Mouse (Mus musculus): ENCODE results near the gene Fkbp1b.
A peak's percentile ranks its signal among the peaks of the same experiment; 100 is the strongest.
"Not testable (repeated sequence)": the region's sequence is repeated elsewhere in the genome, so short reads cannot be mapped to it uniquely, and the experiment has no call there.

The Fkbp1b gene

DNA sequence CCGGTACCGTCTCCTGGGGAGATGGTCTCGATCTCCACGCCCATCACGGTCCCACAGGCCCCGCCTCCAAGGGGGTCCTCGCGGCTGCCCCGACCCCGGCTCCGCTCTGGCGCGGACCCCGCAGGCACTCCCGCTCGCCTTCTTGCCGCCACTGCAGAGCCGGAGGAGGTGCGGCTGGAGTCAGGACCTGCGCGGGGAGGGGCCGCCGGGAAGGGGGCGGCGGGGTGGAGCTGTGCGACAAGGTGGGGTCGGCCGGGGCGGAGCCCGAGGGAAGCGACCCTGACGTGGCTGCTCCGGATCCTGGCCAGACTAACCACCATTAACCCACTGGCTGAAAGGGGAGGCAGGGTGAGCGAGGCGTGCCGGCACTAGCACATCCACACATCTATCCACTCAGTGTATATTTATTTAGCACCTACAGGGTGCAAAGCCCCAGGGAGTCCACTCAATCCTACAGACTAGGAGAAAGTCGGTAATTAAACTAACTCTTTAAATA lies at the start of gene Fkbp1b:
Gene Fkbp1b, minus strand, starts transcription at position 200 of the 496 bp plus-strand sequence.
- peak; percentile 50 for DNase-seq

DNA sequence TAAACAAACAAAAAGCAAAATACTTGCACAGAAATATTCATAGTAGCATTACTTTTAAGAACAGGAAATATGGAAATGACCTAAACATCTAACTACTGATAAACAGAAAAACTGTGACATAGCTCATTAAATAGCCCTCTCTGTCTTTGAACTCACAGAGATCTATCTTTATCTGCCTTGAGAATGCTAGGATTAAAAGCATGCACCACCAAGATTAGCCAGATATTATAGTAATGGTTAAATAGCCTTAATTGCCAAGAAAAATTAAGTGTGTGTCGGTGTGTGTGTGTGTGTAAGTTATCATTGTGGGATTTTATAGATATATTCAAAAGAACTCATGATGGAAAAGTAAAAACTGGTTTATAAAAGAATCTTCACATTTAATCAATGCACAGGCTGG lies 48.5 kb upstream of the Fkbp1b start:
- DNase-seq: no peak

DNA sequence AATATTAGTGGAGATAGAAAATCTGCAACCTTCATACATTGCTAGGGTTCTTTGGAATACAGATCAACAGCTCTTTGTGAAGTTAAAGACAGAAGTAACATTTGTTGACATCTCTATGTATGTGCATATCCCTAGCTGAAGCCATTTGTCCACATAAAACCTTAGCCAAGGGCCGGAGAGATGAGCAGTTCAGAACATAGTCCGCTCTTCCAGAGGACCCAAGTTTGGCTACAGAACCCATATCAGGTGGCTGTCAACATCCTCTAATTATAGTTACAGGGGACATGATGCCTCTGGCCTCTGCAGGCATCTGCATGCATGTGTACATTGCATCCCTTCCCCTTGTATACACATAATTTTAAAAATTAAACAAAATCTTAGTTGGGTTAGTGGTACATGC lies 47.9 kb upstream of the Fkbp1b start:
- DNase-seq: no peak

DNA sequence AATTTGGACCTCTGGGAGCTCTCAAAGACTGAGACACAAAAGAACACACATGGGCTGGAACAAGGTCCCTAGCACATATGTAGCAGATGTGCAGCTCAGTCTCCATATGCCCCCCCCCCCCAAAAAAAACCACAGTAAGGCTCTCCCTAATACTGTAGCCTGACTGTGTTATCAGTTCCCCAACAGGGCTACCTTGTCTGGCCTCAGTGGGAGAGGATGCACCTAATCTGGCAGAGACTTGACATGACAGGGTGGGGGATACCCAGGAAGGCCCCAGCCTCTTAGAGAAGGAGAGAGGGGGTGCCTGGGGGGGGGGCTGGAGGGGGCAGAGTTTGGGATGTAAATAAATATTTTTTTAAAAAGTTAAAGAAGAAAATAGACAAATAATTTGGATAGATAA lies 47.3 kb upstream of the Fkbp1b start:
- no peak for DNase-seq

DNA sequence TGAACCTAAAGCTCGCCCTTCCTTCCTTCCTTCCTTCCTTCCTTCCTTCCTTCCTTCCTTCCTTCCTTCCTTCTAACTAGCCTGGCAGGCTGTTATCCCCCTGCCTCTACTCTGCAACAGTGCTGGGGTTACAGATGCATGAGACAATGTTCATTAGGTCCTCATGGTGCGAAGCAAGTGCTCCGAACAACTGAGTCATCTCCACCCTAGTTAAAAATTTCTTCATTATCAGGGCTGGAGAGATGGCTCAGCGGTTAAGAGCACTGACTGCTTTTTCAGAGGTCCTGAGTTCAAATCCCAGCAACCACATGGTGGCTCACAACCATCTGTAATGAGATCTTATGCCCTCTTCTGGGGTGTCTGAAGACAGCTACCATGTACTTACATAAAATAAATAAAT lies 45.2 kb upstream of the Fkbp1b start:
- not testable (repeated sequence) for DNase-seq

DNA sequence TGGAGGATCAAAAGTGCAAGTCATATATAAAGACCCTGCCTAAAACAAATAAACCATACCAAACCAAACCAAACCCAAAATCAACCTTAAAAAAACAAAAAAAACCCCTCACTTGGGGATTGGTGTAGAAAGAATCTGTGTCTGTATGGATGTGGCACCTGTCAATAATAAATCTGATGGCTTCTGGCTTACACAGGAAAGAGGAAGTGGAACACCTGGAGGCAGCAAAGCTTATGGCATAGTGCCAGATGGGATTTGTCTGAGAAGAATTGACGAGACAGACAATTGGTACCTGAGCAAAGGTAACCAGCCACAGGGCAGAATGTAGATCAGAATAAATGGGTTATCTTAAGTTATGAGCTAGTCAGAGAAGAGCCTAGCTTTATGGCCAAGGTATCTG lies 43.7 kb upstream of the Fkbp1b start:
- no peak for DNase-seq

DNA sequence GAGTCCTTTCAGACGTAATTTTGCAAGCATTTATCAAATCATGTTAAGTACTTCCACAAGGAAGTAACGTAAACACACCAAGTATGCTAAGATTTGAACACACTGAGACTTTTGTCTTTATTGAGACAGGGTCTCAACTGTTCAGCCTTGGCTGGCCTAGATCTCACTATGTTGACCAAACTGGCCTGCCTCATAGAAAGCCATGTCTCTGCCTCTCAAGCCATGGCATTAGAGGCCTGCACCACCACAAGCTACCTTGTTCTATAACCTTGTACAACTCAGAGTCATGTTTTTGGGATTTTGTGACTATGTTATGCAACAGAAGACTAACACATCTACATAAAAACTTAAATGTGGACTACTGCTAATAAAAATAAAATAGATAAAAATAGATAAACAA lies 40.7 kb upstream of the Fkbp1b start:
- DNase-seq: no peak

DNA sequence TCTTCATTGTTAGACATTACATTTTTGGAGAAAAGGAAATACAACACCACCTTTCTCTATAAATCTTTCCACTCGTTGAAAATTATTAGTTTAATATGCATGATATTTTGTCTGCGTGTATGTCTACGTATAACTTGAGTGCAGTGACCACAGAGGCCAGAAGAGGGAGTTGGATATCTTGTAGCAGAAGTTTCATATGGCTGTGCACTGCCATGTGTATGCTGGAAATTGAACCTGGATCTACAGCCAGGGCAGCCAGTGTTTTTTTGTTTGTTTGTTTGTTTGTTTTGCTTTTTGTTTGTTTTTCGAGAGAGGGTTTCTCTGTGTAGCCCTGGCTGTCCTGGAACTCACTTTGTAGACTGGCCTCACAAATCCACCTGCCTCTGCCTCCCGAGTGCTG lies 37.7 kb upstream of the Fkbp1b start:
- peak; percentile 16 for DNase-seq

DNA sequence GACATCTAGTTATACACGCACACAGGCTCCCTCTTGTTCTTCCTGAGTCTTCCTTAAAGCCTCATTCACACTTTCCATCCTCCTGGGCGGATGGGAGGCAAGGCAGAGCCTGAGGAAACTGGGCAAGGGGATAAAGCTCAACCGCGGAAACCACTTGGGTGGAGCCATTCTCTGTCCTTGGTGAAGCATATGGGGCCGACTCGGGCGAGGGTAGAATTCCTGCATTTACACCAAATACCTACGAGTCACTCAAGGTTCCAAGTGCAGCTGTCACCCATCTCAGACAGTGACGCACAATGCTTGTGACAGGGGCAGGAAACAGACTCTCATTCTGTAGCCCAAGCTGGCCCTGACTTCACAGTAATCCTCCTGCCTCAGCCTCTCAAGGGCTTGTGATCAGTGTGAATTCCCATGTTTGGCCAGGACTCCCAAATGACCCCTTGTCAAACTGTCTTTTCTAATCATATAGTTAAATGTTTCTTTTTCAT lies 36.9 kb upstream of the Fkbp1b start:
- DNase-seq: no peak

DNA sequence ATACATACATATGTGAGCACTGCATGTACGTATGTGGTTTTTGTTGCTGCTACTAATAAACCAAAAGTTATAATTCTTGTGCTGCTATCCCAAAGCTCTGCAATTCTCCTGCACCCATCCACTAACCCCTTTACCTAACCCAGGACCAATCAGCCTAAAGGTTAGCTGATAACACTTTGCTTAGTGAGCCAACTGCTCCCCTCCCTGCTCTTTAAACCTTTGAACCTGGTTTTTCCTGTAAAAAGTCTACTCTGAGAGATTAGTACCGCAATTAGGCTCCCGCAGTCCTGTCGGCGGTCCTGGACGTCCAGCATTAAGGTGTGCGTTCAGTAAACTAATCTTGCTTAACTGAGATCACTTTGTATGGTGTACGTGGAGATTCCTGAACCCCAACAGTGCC lies 34.2 kb upstream of the Fkbp1b start:
- DNase-seq: no peak

DNA sequence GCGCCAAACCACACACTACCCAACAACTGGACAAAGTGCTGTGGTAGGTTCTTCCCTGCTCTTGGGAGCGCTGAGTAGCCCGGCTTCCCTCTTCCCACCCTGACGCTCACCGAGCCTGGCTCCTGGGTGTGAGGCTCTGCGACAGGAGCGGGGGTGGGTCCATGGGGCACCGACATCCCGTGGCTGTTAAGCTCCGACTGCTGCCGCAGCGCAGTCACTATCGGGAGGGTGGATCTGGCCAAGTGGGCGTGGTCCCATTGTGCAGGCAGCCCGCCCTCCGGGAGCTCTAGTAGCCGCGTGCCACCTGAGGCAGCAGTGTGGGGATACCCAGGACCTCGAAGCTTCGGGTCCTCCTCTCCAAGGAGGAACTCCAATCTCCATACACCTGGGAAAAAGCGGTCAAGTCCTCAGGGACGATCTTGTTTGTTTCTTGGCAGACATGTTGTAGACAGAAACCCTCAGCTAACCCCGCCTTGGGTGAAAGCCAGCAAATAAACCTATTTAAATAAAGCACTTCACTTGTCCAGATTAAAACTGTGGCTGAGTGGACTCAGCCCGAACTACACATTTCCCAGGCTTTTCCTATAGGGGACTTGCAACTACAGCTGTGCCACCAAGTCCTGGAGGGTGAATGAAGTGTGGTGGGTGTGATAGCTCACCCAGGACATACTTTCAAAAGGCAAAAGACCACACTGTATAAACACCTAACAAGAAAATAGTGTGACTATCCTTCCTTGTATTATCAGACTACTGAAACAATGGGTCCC lies 33.0 kb upstream of the Fkbp1b start, which contains the start of gene Mfsd2b:
Gene Mfsd2b, minus strand, starts transcription at position 199 of the 767 bp plus-strand sequence.
- peak; percentile 81 for DNase-seq

DNA sequence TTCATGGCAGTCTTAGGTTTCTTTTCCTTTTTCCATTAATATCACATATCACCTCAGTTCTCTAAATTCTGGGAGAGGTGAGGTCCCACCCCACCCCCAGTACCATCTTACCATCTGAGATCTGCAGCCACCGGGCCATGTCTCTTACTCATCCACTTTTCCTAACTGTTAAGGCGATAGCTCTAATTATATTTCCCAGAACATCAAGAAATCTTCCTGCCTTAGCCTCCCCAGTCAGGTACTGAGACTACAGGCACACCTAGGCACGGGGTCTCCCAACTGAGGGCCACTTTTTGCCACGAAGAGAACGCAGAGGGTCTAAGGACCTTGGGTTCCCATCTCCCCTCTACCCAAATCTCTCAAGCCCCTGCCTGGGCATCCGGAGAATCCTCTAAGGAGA lies 32.1 kb upstream of the Fkbp1b start:
- DNase-seq: no peak

DNA sequence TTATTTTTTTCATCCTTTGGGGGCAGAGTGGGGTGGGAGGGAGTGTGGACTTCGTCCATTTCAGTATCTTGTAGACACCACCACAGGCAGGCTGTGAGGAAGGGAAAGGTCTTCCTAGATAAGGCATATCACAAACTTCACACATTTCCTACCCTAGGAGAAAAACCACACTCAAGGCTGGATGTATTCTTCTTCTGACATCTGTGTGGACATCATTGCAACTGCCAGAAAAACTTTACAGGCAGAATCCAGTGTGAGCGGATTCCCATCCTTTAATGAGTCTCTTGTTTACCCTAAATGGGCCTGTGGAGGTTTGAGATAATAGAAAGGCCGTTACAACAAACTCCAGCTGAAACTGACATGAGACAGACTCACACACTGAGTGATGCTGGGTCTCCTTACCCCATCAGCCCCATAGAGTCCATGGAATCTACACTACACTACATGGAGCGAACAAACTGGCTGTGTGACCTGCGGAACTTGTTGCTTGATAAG lies 31.6 kb upstream of the Fkbp1b start:
- no peak for DNase-seq

DNA sequence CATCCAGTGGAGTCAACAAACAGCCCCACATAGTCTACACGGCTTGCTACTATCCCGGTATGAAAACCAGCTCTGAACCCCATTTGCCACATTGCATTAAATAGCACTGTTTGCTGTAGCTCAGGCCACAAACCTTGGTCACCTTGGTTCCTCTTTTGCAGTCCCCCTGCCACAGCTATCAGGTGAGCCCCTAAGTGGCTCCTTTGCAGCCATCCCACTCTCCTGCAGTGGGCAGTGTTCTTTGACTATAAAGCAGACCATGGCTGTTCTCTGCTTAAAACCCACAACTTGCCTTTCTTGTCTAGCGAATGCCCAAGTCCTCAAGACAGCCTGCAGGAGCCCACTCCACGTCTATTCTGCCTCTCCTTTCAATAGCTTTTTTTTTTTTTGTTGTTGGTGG lies 30.9 kb upstream of the Fkbp1b start:
- no peak for DNase-seq

DNA sequence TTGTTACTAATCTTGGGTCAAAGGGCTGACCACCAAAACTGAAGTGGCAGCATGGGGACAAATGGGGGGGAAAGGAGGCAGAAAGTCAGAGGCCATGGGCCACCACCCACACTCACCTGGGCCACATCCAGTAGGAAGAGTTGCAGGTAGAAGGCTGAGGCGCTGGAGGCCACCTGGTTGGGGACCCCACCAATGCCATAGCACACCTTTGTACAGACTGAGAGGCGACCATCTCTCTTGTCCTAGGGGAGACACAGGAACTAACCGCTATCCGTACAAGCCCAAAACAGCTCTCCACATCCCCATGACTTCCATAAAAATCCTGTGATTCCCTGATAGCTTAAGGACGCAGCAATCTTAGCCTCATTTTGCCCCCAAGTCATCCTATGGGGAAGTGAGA lies 29.9 kb upstream of the Fkbp1b start:
- DNase-seq: no peak

DNA sequence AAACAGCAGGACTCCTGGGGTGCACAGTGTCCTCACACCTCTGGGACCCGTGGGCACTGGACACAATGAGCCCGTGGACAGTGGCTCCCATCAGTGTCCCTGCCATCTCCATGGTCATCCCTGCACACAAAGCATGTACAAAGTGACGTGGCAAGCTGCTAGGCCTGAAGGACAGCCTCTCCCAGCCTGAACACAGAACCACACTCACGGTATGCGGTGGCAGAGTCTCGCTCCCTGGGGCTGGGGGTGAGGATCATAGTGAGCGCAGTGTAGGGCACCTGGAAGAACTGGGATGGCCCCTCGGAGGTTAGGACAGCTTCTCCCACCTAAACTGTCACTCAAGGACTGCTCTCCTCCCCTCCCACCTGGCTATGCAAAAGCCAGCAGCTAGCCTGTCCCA lies 27.5 kb upstream of the Fkbp1b start:
- no peak for DNase-seq

DNA sequence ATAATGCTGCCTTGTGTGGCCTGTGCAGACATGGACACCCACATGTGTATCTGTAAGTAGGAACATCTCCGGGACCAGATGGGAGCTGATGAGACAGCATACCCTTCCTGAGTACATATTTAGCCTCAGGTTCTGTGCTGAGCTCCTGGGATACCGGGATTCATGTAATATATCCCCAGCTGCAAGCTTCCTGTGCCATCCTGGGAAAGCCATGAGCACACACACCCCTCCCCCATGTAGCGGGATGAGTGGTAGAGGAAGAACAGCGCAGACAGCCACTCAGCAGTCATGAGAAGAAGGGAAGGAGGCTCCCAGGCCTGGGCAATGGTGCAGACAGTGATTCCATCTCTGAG lies 22.9 kb upstream of the Fkbp1b start:
- no peak for DNase-seq

DNA sequence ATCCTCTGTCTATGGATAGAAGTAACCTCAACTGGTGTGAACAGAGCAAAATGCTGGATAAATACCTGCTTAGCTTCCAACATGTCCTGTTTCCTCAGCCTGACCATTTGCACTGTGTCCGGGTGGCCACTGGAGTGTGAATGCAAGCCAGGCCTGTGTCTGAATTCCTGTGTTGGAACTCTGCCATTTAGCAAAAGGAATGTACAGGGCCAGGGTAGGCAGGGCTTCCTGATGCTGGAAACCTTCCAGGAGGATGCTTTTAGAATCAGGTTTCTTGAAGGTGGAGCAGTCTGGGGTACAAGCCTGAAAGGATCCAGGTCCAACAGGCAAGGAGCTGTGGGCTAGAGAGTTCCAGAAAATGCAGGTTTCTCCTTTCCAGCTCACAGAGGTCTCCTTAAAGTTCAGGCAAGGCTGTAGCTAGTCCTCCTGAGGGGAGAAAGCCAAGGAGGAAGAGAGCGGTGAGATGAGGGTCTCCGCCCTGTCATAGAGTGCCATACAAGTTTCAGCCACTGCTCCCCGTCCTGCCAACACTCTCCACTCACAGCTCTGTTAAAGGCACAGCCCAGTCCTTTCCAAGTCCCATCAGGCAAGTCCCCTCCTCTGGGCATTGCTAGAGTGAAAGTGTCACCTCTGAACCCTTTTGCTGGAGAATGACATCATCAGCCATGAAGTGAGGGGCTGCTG lies 22.4 kb upstream of the Fkbp1b start:
- peak; percentile 70 for DNase-seq

DNA sequence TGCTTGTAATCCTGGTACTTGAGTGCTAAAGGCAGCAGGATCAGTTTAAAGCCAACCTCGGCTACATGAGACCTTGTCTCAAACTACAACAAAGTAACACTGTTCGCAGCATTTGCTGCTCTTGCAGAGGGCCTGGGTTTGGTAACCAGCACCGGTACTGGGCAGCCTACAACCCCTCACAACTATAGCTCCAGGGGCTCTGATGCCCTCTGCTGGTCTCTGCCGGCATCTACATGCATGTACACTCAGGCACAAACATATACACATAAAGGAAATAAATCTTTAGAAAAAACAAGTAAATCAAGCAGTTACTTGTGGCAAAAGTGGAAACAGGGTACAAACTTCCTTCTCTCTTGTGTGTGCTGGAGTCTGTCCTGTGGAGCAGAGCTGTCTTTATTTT lies 21.3 kb upstream of the Fkbp1b start:
- DNase-seq: no peak

DNA sequence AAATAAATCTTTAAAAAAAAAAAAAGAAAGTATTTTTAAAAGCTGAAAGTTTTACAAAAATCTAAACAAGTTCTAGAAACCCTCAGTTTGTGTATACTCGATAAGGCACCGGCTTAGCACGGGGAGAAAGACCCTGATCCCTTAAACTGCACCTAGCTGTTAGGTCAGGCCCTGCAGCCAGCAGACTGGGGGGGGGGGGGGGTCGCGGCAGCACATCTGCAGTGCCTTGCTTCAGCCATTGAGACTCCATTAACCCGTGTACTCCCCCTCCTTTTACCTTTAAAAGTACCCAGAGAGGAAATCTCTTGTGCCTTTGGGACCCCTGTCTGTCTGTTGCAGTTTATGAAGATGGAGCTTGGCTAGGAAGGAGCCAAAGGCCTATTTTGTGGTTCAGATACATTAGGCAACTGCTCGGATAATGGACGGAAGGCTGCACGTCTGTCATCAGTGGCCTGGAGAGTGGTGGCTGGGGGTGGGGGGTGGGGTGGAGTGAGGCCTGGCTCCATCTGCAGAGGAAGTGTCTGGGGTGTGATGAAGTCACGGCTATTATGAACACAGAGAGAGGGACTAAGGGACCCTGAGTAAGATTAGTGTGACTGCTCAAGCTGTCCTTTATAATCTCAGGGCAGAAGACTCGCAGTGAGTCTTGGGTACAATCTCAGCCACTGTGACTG lies 18.0 kb upstream of the Fkbp1b start:
- no peak for DNase-seq

DNA sequence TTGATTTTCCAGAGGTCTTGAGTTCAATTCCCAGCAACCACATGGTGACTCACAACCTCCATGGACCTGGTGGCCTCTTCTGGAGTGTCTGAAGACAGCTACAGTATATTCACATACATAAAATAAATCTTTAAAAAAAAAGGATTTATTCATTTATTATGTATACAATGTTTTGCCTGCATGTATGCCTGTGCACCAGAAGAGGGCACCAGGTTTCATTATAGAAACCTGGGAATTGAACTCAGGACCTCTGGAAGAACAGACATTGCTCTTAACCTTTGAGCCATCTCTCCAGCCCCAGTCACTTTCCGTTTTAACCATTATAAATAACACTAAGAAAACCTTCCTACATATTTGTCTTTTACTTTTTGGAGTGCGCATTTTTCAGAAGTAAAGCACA lies 15.4 kb upstream of the Fkbp1b start:
- DNase-seq: no peak

DNA sequence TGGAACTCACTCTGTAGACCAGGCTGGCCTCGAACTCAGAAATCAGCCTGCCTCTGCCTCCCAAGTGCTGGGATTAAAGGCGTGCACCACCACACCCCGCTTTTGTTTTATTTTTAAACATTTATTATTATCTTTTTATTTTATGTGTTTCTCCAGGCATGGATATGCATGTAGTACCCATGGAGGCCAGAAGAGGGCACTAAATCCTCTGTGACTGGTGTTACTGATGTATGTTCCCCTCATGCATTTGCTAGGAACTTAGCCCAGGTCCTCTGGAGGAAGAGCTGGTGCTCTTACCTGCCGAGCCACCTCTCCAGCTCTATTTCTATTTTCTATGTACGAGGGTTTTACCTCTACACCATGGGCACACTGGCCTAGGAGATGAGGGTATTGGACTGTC lies 14.8 kb upstream of the Fkbp1b start:
- no peak for DNase-seq

DNA sequence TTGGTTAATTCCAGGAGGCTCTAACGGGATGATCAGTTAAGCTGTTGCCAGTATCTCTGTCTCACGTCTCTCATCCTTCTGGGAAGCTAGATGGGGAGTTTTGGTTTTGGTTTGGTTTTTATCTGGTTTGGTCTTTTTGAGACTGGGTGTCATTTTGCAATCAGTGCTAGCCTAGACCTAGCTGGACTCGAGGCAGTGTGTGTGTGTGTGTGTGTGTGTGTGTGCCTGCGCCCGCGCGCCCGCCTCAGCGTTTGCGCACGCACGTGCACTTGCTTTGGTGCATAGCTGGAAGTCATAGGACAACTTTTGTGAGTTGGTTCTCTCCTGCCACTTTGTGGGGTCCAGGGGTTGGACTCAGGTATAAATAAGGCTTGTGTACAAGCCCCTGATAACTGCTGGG lies 2.4 kb upstream of the Fkbp1b start:
- peak; percentile 44 for DNase-seq

All from kidney, adult 18-20 months (tissue).